Mouse (Mus musculus) c-Kit-positive CD71-positive TER-119-negative erythroid progenitor cells, embryonic 14.5 days (primary cell): Measurements from ENCODE around the gene Dcun1d5.
"Not testable (repeated sequence)": the region's sequence is repeated elsewhere in the genome, so short reads cannot be mapped to it uniquely, and the experiment has no call there.

Experiments used
- DNase-seq: peaks from one replicate; pipeline ENCODE4 v3.0.0-alpha.2; 2013; ENCODE audit warnings: low read depth

The Dcun1d5 gene

DNA sequence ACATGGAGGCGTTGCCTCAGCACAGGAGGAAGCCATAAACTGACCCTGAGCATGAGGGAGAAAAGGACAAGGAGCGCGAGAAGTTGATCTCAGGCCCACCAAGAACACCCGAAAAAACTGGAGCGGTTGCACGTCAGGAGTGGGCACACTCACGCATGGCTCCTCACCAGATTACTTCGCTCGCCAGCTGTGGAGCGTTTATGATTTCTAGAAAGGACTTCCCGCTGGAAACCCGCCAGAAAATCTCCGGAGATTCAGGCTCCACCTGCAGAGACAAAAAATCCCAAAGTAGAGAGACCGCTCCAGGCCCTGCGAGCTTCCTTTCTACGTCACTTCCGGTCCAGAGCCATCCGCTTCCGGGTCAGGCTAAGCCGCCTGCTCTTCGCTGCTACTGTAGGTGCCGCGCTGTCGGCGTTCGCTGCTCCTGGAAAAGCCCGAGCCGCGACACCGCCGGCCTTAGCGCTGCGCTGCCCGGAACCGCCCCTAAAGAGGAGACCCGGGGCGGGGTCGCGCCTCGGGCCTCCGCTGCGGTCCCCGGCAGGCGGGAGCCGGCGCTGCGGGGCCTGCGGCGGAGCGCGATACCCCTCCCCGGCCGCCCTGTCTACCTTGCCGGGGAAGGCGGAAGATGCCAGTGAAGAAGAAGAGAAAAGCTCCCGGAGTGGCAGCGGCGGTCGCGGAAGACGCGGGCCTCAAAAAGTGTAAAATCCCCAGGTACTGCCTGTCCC lies at the start of gene Dcun1d5, which contains the start of gene Dync2h1:
Dcun1d5 (plus strand) TSS at position 349 of the 725 bp plus-strand sequence.
Dync2h1 (minus strand) TSS at position 275 of the 725 bp plus-strand sequence.
- peak; percentile 88 for DNase-seq

DNA sequence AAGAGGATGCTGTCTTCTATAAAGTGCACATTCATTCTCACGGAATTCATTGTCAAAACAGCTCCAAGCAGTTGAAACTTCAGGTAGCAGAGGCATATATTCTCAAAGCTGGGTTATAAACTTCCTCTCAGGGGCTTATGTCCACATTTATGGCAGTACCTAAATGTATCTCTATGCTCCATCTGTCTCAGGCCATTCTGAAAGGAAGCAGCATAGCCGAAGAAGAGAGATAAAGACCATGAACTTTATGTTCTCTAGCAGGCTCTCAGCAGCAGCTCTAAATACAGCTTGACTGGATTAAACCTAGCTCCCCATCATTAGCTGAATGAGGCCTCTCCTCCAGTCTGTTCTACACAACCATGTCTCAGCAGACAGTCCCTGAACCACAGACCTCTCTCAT lies 29.9 kb upstream of the Dcun1d5 start:
- DNase-seq = no peak

DNA sequence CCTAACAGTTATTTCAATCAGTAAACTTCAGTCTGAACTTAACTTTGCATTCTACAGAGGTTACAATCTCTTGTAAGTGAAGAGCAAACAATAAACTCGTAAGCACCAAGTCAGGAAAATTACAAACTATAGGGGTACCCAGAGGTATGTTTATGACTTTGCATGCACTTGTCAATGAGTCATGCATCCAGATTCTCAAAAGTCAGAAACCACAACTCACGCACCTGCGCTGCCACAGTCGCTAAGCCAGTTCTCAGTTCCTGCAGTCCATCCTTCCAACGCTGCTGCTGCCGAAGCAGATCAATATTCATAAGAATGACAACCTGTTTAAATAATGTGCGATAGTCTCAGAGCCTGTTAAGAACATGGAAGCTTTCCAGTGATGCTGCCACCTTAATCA lies 25.7 kb upstream of the Dcun1d5 start:
- DNase-seq = no peak

DNA sequence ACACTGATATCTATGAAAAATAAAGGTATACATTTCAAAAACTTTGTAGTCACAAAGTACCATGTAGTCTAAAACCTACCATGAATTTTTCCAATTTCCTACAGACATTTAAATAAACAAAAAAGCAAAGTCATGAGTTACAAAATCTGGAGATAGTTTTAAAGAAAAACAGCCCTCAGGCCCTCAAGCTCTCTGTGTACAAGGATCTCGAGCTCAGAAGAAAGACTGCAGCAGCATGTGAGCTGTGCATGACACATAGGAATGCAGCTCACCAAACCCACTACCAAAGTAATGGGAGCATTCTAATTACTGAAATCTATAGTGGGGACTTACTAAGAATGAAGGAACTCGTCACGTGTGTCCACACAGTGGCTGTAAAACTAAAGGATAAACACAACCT lies 24.6 kb upstream of the Dcun1d5 start:
- no peak for DNase-seq

DNA sequence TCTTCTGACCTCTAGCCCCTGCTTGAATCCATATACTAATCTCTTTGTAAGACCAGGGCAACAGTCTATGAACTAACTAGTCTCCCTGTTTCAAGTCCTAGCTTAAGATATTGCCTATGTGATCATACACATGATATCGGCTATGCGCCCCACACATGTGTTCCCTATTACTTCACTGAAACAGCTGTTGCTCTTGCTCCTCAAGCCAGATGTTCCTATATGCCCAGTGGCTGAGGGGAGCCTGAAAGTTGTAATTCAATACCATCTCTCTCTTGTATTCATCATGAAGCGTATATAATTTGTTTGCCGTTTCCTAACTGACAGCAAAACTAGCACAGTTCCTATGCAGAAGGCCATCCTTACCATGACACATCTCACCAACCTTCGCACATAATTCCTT lies 23.6 kb upstream of the Dcun1d5 start:
- no peak for DNase-seq

DNA sequence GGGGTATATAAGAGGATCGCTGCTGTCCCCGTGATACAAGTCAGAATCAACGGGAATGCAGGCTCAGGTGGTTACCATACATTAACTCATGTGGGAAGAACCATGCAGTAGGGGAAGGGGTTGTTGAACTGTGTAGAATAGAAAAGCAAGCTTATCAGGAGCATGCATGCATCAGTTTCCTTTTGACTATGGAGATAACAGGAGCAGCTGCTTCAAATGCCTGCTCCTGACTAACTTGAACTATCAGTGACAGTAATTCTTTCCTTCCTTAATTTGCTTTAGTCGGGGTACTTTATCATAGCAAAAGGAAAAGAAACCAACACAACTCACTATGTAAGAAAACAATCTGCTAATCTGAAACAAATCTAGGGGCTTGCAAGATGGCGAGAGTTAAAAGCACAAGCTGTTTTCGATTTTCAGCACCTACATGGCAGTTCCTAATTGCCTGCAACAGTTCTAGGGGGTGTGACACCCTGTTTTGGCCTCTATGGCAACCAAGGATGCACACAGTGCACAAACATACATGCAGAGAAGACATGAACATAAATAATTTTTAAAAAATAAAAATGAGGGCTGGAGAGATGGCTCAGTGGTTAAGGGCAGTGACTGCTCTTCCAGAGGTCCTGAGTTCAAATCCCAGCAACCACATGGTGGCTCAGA lies 16.9 kb upstream of the Dcun1d5 start:
- no peak for DNase-seq

DNA sequence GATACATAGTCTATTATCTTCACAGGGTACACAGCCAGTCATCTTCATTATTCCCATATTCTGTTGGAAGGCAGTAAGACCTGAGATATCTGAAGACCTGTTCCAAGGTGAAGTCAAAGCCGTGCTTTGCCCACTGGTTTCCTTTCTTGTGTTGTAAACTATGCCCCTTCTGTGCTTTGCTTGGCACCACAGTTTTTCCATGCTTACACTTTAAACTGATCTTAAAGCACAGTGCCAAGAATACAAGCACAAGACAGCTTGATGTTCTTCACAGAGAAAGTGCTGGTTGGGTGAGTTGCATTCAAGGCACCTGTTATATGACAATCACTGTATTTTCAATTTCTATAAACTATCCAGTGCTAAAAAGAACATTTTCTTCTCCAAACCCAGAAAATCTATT lies 10.6 kb upstream of the Dcun1d5 start:
- DNase-seq = no peak

DNA sequence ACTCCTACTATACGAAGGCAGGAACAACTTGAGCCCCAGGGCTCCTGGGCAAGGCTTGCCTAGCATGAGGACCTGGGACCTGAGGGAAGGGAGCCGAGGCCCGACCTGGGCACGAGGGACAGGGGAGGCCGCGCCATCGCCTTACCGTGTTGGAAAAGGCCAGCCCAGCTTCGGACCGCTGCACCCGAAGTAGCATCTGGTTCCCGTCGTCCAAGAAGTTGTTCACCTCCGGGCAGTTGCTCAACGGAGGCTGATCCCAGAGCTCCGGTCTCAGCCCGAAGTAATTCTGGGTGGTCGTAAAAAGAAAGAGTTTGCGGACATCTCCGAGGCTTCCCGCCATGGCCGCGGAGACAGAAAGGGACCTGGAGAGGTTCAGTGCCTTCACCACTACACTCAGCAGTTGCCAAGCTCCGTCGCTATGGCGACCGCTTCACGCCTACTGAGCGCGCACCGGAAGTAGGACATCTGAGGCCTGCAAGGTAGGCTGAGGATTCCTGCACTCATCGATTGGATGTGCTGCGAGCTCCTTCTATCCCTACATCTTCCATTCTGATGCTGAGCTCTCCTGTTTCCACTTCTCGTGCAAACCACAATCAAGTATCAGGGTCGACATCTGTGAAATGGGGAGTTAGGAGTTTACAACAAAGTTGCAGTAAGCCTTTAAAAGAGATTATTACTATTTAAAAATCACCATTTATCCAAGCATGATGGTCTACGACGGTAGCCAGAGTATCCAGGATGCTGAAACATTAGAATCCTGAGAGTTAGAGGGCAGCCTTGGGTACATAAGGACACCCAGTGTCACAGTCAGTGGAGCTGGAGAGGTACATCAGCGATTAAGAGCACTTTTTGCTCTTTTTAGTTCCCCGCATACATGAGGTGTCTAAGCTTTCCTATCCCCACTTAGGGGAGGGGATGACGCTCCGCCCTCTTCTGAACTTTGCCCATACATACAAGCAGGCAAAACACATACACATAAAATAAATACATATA lies 7.4 kb upstream of the Dcun1d5 start:
- DNase-seq = peak; percentile 74

DNA sequence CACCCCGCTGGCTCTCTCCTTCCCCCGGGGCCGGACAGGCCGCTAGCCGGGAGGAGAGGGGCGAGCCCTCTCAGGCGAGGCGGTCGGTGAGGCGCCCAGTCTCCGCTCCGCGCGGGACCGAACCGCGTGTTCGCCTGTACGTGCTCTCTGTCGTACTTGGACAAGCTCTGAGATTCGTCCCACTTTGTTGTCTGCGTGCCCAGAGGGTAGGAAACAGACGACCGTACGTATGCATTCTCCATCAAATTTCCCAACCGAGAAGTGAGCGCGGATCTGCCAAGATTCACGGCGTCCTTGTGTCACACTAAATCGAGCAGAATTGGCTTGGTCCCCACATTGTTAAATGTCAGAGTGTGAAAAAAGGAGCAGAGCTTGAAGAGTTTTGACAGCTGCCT lies 574 bp downstream of the Dcun1d5 start:
- no peak for DNase-seq

DNA sequence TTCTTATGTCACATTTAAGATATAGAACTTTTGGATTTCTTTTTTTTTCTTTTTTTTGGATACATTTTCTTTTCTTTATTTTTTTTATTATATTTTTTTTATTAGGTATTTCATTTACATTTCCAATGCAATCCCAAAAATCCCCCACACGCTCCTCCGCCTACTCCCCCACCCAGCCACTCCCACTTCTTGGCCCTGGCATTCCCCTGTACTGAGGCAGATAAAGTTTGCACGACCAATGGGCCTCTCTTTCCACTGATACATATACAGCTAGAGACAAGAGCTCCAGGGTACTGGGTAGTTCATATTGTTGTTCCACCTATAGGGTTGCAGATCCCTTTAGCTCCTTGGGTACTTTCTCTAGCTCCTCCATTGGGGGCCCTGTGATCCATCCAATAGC lies 6.4 kb downstream of the Dcun1d5 start:
- DNase-seq = not testable (repeated sequence)

DNA sequence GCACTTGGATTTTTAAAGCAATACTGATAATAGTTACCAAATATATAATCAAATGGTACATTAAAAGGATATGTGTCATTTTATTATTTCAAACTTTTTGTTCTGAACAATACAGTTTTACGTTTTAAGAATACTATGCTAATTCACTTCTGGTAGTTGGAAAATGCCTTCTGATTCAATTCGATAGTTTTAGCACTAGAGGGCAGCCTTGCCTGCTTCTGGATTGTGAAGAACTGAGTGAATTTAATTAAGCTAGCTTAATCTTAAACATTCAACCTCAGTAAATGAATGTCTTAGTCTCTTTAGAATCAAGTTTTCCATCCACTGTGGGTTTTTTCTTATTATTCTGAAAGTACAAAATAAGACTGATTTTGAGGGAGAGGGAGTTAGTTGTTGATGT lies 31.9 kb downstream of the Dcun1d5 start:
- peak; percentile 19 for DNase-seq

DNA sequence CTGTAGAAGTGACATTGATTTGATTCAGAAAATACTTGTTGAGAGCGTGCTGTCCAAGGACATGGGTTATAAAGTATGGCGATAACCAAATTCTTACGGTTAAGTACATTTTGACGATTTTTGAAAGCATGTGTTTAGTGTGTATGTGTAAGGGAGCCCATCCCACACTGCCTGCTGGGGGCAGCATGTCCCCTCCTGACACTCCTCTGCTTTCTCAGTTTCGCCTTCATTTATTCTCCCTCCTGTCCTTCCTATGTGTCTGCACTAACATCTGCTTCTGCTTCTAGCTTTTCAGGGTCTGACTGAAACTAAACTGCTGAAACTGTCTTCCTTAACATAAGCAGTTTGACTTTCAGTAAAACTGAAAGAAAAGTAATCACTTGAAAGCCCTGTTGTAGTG lies 36.7 kb downstream of the Dcun1d5 start:
- no peak for DNase-seq

DNA sequence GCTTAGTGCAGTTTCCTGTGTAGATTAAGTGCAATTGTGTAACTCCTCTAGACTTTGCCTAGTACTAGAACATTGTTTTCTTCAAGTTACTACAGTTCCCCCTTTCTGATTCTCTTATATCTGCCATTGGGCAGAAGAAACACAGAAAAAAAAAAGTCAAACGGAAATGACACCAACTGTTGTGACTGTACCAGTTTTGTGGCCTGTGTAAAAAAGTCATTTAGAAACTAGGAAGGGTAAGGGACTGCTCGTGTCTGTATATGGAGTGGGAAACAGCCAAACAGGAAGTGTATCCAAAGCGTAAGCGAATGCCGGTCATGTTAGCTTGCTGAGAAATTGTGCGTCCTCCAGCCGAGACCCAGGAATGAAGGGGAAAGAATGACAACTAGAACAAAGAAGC lies 37.1 kb downstream of the Dcun1d5 start:
- DNase-seq = no peak

DNA sequence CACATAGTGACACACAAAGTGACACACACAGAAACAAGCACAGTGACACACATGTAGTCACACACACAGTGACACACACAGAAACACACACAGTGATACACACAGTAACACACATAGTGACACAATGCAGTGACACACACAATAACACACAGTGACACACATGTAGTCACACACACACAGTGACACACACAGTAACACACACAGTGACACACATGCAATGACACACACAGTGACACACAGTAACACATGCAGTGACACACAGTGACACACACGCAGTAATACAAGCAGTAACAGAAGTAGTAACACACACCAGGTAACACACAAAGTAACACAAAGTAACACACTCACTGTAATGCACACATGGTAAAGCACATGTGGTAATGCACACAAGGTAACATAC lies 54.3 kb downstream of the Dcun1d5 start:
- no peak for DNase-seq

DNA sequence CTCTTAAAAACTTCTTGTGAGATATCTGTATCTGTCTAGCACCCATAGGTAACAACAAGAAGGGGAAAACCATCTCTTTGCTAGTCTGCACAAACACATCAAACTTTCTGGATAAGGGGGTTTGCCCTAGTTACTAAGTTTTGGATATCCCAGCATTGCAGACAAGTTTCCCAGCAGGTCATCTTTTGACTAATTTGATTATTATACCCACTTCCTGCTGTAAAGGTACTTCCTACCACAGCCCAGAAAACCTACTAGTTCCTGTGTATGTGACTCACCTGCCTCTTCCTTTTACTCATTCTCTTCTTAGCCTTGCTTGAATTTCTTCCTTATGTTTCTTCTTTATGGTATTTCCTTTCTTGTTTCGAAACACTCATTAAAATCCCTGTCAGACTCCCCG lies 55.6 kb downstream of the Dcun1d5 start:
- DNase-seq = no peak

DNA sequence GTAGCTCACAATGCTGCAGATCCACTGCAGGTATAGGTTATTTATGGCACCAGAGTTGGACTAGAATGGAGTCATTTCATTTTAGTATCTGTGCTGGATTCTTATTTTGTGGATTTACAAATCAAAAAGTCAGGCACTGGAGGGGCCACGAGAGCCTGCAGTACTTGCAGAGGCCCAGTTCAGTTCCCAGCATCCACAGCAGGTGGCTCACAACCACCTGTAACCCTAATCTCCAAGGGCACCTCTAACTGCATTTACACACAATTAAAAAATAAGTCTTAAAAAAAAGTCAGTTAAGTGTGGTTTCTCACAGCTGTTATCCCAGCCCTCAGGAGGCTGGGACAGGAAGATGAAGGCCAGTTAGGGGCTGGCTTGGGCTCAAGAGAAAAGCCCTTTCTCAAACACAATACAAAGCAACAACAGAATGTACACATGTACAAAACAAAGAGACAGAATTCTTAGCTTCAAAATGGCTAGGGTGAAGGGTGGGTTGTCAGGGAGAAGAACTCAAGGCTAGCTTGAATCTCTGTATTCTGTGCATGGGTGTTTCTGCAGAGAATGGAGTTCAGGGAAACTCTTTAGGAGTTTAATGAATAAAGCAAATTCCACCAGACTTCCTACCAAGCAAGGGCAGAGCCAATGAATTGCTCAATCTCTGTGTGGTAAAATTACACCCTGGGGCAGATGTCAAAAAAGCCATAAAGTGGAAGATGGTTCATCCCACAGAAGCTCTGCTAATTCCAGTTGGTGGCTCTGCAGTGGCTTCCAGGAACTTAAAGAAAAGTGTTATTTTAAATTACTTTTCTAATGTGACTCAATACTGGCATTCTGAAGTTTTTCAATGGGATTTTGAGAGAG lies 68.7 kb downstream of the Dcun1d5 start:
- DNase-seq = no peak
